Mouse (Mus musculus) telencephalon, adult 2 months (tissue): ENCODE results near the gene Lipo1.
"Not testable (repeated sequence)": the region's sequence is repeated elsewhere in the genome, so short reads cannot be mapped to it uniquely, and the experiment has no call there.

ENCODE experiments used
- DNase-seq: peaks from one replicate; pipeline ENCODE4 v3.0.0-alpha.2; 2011; ENCODE audit warnings: low read depth, low spot score

Gene Lipo1

DNA sequence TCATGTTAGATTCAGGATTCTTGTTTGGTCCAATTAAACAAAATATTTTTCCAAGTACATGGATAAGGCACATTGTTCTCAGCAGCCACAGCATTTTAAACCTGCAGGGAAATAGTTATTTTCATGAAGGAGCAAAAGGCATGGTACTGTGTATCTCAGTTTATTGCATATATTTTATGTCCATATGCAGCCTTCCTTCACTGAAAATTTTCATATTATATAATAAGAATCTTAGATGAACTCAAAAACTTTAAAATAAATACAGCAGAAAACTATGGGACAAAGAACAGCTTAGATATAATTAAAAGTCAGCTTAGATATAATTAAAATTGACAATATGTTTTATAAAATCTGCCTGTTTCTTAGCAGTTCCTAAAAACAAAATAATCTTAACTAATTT, at the start of gene Lipo1:
Lipo1 (minus strand) TSS at position 101 of the 400 bp plus-strand sequence.
- DNase-seq, result peak; percentile 0

DNA sequence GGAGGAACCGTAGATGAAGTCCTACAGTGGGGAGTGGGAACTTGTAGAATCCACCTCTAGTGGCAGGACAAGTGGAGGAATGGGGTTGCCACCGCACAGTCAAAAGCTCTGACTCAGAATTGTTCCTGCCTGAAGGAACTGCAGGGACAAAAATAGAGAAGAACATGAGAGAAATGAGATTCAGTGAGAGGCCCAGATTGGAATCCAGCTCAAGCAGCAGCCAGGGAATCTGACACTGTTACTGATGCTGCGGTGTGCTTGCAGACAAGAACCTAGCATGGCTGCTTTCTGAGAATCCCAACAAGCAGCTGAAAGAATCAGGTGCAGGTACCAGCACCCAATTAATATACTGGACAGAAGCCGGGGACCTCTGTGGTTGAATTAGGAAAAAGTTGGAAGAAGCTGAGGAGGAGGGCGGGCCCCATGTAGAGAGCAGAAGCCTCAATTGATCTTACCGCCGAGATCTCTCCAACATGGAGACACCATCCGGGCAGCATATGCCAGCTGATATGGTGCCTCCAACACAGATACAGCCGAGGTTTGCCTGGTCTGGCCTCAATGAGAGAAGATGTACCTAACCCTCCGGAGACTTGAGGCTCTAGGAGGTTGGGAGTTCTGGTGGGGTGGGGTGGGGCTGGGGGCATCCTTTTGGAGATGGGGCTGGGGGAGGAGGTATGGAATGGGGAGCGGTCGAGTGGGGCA, 532 bp downstream of the Lipo1 start:
- DNase-seq, result peak; percentile 26

- DNase-seq, result not testable (repeated sequence)
Observed at GRCm38 (mm10) chr19:33761287-33762086, 25.8 kb downstream of the Lipo1 start, which contains the start of gene Lipo3. TSS of gene Lipo3 (minus strand) at chr19:33761951.

DNA sequence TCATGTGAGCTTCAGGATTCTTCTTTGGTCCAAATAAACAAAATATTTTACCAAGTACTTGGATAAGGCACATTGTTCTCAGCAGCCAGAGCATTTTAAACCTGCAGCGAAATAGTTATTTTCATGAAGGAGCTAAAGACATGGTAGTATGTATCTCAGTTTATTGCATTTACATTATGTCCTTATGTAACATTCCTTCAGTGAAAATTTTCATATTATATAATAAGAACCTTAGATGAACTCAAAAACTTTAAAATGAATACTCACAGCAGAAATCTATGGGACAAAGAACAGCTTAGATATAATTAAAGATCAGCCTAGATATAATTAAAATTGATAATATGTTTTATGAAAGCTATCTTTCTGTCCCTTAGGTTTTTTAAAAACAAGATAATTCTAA, 36.0 kb downstream of the Lipo1 start, which contains the start of gene Lipo2:
Lipo2 (minus strand) TSS at position 101 of the 400 bp plus-strand sequence.
- DNase-seq, result not testable (repeated sequence)
